Mouse (Mus musculus) MEL (cell line): ENCODE results near the gene Tmem8b. TPM values are rescaled to one million over a fixed set of nuclear protein-coding genes. Genes with fewer than 3 reads are reported as not detected.

ENCODE experiments used
- DNase-seq: peaks from one replicate; pipeline ENCODE4 v3.0.0; 2011; ENCODE audit warnings: low read depth, low spot score
- H3K27ac ChIP-seq: 2 replicates; pipeline ENCODE4 v1.5.1; 2012; ENCODE audit warnings: low read depth, mild to moderate bottlenecking, control low read depth, low read length, moderate library complexity; ENCODE audit not compliant: control insufficient read depth
- H3K27me3 ChIP-seq, 2 experiments: fragments of 150-350 bp in 1 of 2; sonication (generic) in 1 of 2; 2 replicates each; pipeline ENCODE4 v1.6.1; 2012; ENCODE audit warnings: low read length in 2 of 2, mild to moderate bottlenecking in 2 of 2, improper control_type of control experiment in 1 of 2, moderate library complexity in 1 of 2; ENCODE audit not compliant: insufficient read depth in 2 of 2, control insufficient read depth in 1 of 2
- H3K36me3 ChIP-seq, 2 experiments: 2 replicates each; pipeline ENCODE4 v1.6.1; 2012 to 2014; ENCODE audit warnings: low read length in 2 of 2, improper control_type of control experiment in 1 of 2, inconsistent platforms in 1 of 2, mild to moderate bottlenecking in 1 of 2; ENCODE audit not compliant: insufficient read depth in 2 of 2, control insufficient read depth in 1 of 2
- H3K4me1 ChIP-seq, 2 experiments: fragments of 150-350 bp in 1 of 2; sonication (generic) in 1 of 2; 2 replicates each; pipeline ENCODE4 v1.6.1; 2012; ENCODE audit warnings: low read length in 2 of 2, improper control_type of control experiment in 1 of 2, mild to moderate bottlenecking in 1 of 2; ENCODE audit not compliant: insufficient read depth in 2 of 2, control insufficient read depth in 1 of 2
- H3K4me3 ChIP-seq, 2 experiments: fragments of 150-350 bp in 1 of 2; sonication (generic) in 1 of 2; 2 replicates each; pipeline ENCODE4 v1.5.1; 2012; ENCODE audit warnings: low read depth in 2 of 2, low read length in 2 of 2, mild to moderate bottlenecking in 2 of 2, moderate library complexity in 2 of 2, control low read depth in 1 of 2, improper control_type of control experiment in 1 of 2; ENCODE audit not compliant: control insufficient read depth in 1 of 2, insufficient read depth in 1 of 2
- H3K79me2 ChIP-seq: 2 replicates; pipeline ENCODE4 v1.6.1; 2012; ENCODE audit warnings: mild to moderate bottlenecking, low read length, moderate library complexity; ENCODE audit not compliant: control insufficient read depth, poor library complexity, insufficient read depth
- H3K9ac ChIP-seq: 2 replicates; pipeline ENCODE4 v1.6.1; 2012; ENCODE audit warnings: low read depth, mild to moderate bottlenecking, control low read depth, low read length, moderate library complexity; ENCODE audit not compliant: control insufficient read depth, poor library complexity, severe bottlenecking
- H3K9me3 ChIP-seq: fragments of 150-350 bp; sonication (generic); replicated peaks from 2 replicates; pipeline ENCODE4 v1.6.1; 2012; ENCODE audit warnings: mild to moderate bottlenecking, low read length, improper control_type of control experiment, moderate library complexity; ENCODE audit not compliant: insufficient read depth
- CHD1 ChIP-seq: IDR thresholded peaks from 2 replicates; pipeline ENCODE4 v1.6.1; 2012; ENCODE audit warnings: low read depth, mild to moderate bottlenecking, inconsistent platforms, low read length, improper control_type of control experiment
- CHD2 ChIP-seq: IDR thresholded peaks from 2 replicates; pipeline ENCODE4 v1.6.1; 2011; ENCODE audit warnings: low read length, improper control_type of control experiment
- E2F4 ChIP-seq: IDR thresholded peaks from 2 replicates; pipeline ENCODE4 v1.6.1; 2011; ENCODE audit warnings: low read depth, low read length, improper control_type of control experiment, borderline replicate concordance
- ELF1 ChIP-seq: IDR thresholded peaks from 2 replicates; pipeline ENCODE4 v1.6.1; 2014; ENCODE audit warnings: low read depth, mild to moderate bottlenecking, inconsistent platforms, low read length, improper control_type of control experiment, moderate library complexity
- EP300 ChIP-seq, 2 experiments: IDR thresholded peaks; 2 replicates each; pipeline ENCODE4 v1.6.1; 2011; ENCODE audit warnings: improper control_type of control experiment in 2 of 2, low read length in 2 of 2, low read depth in 1 of 2, mild to moderate bottlenecking in 1 of 2
- HCFC1 ChIP-seq: IDR thresholded peaks from 2 replicates; pipeline ENCODE4 v1.6.1; 2012; ENCODE audit warnings: low read depth, mild to moderate bottlenecking, inconsistent platforms, low read length, improper control_type of control experiment, moderate library complexity
- KAT2A ChIP-seq: conservative IDR thresholded peaks from 2 replicates; pipeline ENCODE4 v1.6.1; 2012; ENCODE audit warnings: low read depth, low read length, improper control_type of control experiment, inconsistent platforms
- MAFK ChIP-seq: IDR thresholded peaks from 2 replicates; pipeline ENCODE4 v1.6.1; 2011; ENCODE audit warnings: low read depth, mild to moderate bottlenecking, low read length, improper control_type of control experiment, borderline replicate concordance
- MAX ChIP-seq: IDR thresholded peaks from 2 replicates; pipeline ENCODE4 v1.6.1; 2011; ENCODE audit warnings: low read length, improper control_type of control experiment
- MXI1 ChIP-seq: IDR thresholded peaks from 2 replicates; pipeline ENCODE4 v1.6.1; 2011; ENCODE audit warnings: mild to moderate bottlenecking, low read depth, low read length, improper control_type of control experiment
- MYB ChIP-seq: IDR thresholded peaks from 2 replicates; pipeline ENCODE4 v1.6.1; 2011; ENCODE audit warnings: mild to moderate bottlenecking, low read depth, low read length, improper control_type of control experiment
- MYC ChIP-seq: IDR thresholded peaks from 2 replicates; pipeline ENCODE4 v1.6.1; 2011; ENCODE audit warnings: low read depth, mild to moderate bottlenecking, low read length, improper control_type of control experiment, moderate library complexity
- POLR2A ChIP-seq, 2 experiments: IDR thresholded peaks; 2 replicates each; pipeline ENCODE4 v1.6.1; 2011 to 2012; ENCODE audit warnings: low read length in 2 of 2, mild to moderate bottlenecking in 2 of 2, control low read depth in 1 of 2, improper control_type of control experiment in 1 of 2, low read depth in 1 of 2, moderate library complexity in 1 of 2; ENCODE audit not compliant: control insufficient read depth in 1 of 2, insufficient read depth in 1 of 2, poor library complexity in 1 of 2
- POLR2AphosphoS2 ChIP-seq: IDR thresholded peaks from 2 replicates; pipeline ENCODE4 v1.6.1; 2011; ENCODE audit warnings: low read length, improper control_type of control experiment
- POLR2AphosphoS5 ChIP-seq: IDR thresholded peaks from 2 replicates; pipeline ENCODE4 v1.6.1; 2012; ENCODE audit warnings: low read depth, borderline replicate concordance, mild to moderate bottlenecking, inconsistent platforms, low read length, moderate library complexity, mixed read lengths
- RAD21 ChIP-seq: IDR thresholded peaks from 2 replicates; pipeline ENCODE4 v1.6.1; 2011; ENCODE audit warnings: mild to moderate bottlenecking, low read depth, low read length, improper control_type of control experiment
- RCOR1 ChIP-seq: IDR thresholded peaks from 2 replicates; pipeline ENCODE4 v1.6.1; 2012; ENCODE audit warnings: low read depth, mild to moderate bottlenecking, inconsistent platforms, low read length, improper control_type of control experiment
- SIN3A ChIP-seq: IDR thresholded peaks from 2 replicates; pipeline ENCODE4 v1.6.1; 2012; ENCODE audit warnings: low read length, improper control_type of control experiment, inconsistent platforms
- TBP ChIP-seq: IDR thresholded peaks from 2 replicates; pipeline ENCODE4 v1.8.0; 2011; ENCODE audit warnings: low read depth, low read length, improper control_type of control experiment
- UBTF ChIP-seq: IDR thresholded peaks from 2 replicates; pipeline ENCODE4 v1.6.1; 2012; ENCODE audit warnings: low read depth, mild to moderate bottlenecking, inconsistent platforms, low read length, improper control_type of control experiment, moderate library complexity, borderline replicate concordance; ENCODE audit not compliant: insufficient read depth
- USF1 ChIP-seq: IDR thresholded peaks from 2 replicates; pipeline ENCODE4 v1.6.1; 2014; ENCODE audit warnings: low read depth, mild to moderate bottlenecking, inconsistent platforms, low read length, improper control_type of control experiment, moderate library complexity
- USF2 ChIP-seq, 2 experiments: IDR thresholded peaks; 2 replicates each; pipeline ENCODE4 v1.6.1; 2011 to 2012; ENCODE audit warnings: improper control_type of control experiment in 2 of 2, low read length in 2 of 2, borderline replicate concordance in 1 of 2, inconsistent platforms in 1 of 2, low read depth in 1 of 2, mild to moderate bottlenecking in 1 of 2; ENCODE audit not compliant: insufficient read depth in 1 of 2
- ZC3H11A ChIP-seq: IDR thresholded peaks from 2 replicates; pipeline ENCODE4 v1.6.1; 2012; ENCODE audit warnings: low read depth, mild to moderate bottlenecking, inconsistent platforms, low read length, improper control_type of control experiment
- ZKSCAN1 ChIP-seq: IDR thresholded peaks from 2 replicates; pipeline ENCODE4 v1.6.1; 2012; ENCODE audit warnings: low read depth, mild to moderate bottlenecking, inconsistent platforms, low read length, improper control_type of control experiment, moderate library complexity
- ZNF384 ChIP-seq: IDR thresholded peaks from 2 replicates; pipeline ENCODE4 v1.6.1; 2012; ENCODE audit warnings: low read depth, mild to moderate bottlenecking, inconsistent platforms, low read length, improper control_type of control experiment
- polyA plus RNA-seq, 2 experiments: library from polyadenylated mRNA; stranded (reverse) in 1 of 2; unstranded in 1 of 2; fragments of >175 nt in 1 of 2; fragments of >200 nt in 1 of 2; gene quantifications; 2 replicates each; pipeline versions ENCODE4 v1.2.1 to v1.2.4; 2012; ENCODE audit warnings: low replicate concordance in 2 of 2, low read depth in 1 of 2; ENCODE audit not compliant: insufficient read length in 2 of 2, insufficient read depth in 1 of 2, missing spikeins in 1 of 2
- total RNA-seq: library from RNA; depleted of rRNA; stranded (reverse); fragments of 300-350 nt; gene quantifications from 2 replicates; pipeline ENCODE4 v1.2.3, GENCODE M21; 2012

Gene Tmem8b
- total and polyA plus RNA-seq, 3 experiments, result 0.46 to 3.6 TPM; not detected in 1

GRCm38 (mm10) chr4:43732171-43732570 lies 63.4 kb downstream of the Tmem8b start:
- Histone ChIP-seq H3K27ac (no peak overlapping the region), H3K9me3 (no peaks in the 10 kb centered on the region), H3K4me1 (peaks cover 0 to 19% of the 10 kb centered on the region in 2 experiments; a peak in 2 of 4 replicates), H3K36me3 (no peaks in the 10 kb centered on the region), H3K79me2 (no peaks in the 10 kb centered on the region), H3K27me3 (peaks cover 0 to 2% of the 10 kb centered on the region in 2 experiments; a peak in 2 of 4 replicates), H3K4me3 (no peak overlapping the region), H3K9ac (no peak overlapping the region)
- TF ChIP-seq TBP, result no peak
- TF ChIP-seq ELF1, result no peak
- TF ChIP-seq MAX, result no peak
- no peak for TF ChIP-seq ZKSCAN1
- no peak for TF ChIP-seq HCFC1
- TF ChIP-seq POLR2AphosphoS2, result no peak
- TF ChIP-seq MYC, result no peak
- no peak for TF ChIP-seq POLR2AphosphoS5
- TF ChIP-seq EP300 (IDR thresholded peaks at IDR 0.05; ENCODE audit: low read depth in 1 of 2, low read length in 2 of 2), result no peak
- TF ChIP-seq MAFK, result no peak
- TF ChIP-seq CHD2, result no peak
- TF ChIP-seq KAT2A, result no peak
- no peak for TF ChIP-seq MYB
- TF ChIP-seq CHD1, result no peak
- no peak for TF ChIP-seq RCOR1
- TF ChIP-seq SIN3A, result no peak
- TF ChIP-seq E2F4, result no peak
- DNase-seq, result no peak

- TF ChIP-seq ZC3H11A (no peak), ZNF384 (no peak), POLR2A (IDR thresholded peaks at IDR 0.05; ENCODE audit: control insufficient read depth in 1 of 2, insufficient read depth in 1 of 2, low read depth in 1 of 2, low read length in 2 of 2, poor library complexity in 1 of 2) (no peak), UBTF (no peak), TBP (no peak), MYC (no peak), SIN3A (no peak), USF2 (IDR thresholded peaks at IDR 0.05; ENCODE audit: borderline replicate concordance in 1 of 2, insufficient read depth in 1 of 2, low read depth in 1 of 2, low read length in 2 of 2) (no peak), USF1 (no peak), HCFC1 (no peak), MYB (no peak), KAT2A (no peak), CHD2 (no peak), POLR2AphosphoS2 (no peak), MAFK (no peak), RAD21 (no peak), MXI1 (no peak), EP300 (IDR thresholded peaks at IDR 0.05; ENCODE audit: low read depth in 1 of 2, low read length in 2 of 2) (no peak)
- Histone ChIP-seq H3K4me1 (peaks cover 0 to 17% of the 10 kb centered on the region in 2 experiments; a peak in 2 of 4 replicates), H3K79me2 (no peaks in the 10 kb centered on the region), H3K9me3 (no peaks in the 10 kb centered on the region), H3K9ac (no peak overlapping the region), H3K4me3 (no peak overlapping the region), H3K27me3 (peaks cover 0 to 2% of the 10 kb centered on the region in 2 experiments; a peak in 3 of 4 replicates), H3K27ac (no peak overlapping the region), H3K36me3 (no peaks in the 10 kb centered on the region)
- no peak for DNase-seq
These were observed 64.4 kb downstream of the Tmem8b start for GRCm38 (mm10) chr4:43733186-43733585.
